Mouse (Mus musculus) spleen, adult 2 months (tissue): Measurements from ENCODE around the gene Slco1a6.

ENCODE experiments used
- CTCF ChIP-seq: fragments of 200-500 bp; IDR thresholded peaks from 2 replicates; pipeline ENCODE4 v1.5.1; 2011; ENCODE audit warnings: mild to moderate bottlenecking, inconsistent platforms; ENCODE audit not compliant: insufficient read depth, insufficient read length, insufficient replicate concordance; ENCODE audit errors: extremely low read depth
- POLR2A ChIP-seq: fragments of 200-500 bp; IDR thresholded peaks from 2 replicates; pipeline ENCODE4 v1.6.1; 2011; ENCODE audit warnings: low read depth, low read length, inconsistent platforms

GRCm38 (mm10) chr6:142239468-142239867 lies 31.1 kb upstream of the Slco1a6 start:
- no peak for TF ChIP-seq CTCF
- no peak for TF ChIP-seq POLR2A
